Mouse (Mus musculus) left cerebral cortex, adult 2 months (tissue): ENCODE measurements around the gene Pip5k1c. TPM values are rescaled to one million over a fixed set of nuclear protein-coding genes. Genes with fewer than 3 reads are reported as not detected.

Experiments used
- DNase-seq, 2 experiments: peaks; one replicate each; pipeline ENCODE4 v3.0.0; 2021 to 2022; ENCODE audit warnings: low spot score in 2 of 2, mixed read lengths in 1 of 2; ENCODE audit errors: extremely low spot score in 1 of 2
- H3K27ac ChIP-seq: fragments of 200-600 bp; 2 replicates; pipeline ENCODE4 v1.8.1; 2022
- H3K4me3 ChIP-seq: fragments of 200-600 bp; 2 replicates; pipeline ENCODE4 v1.8.1; 2022
- CTCF ChIP-seq: fragments of 200-600 bp; IDR thresholded peaks from 2 replicates; pipeline ENCODE4 v1.8.1; 2022; ENCODE audit warnings: antibody characterized with exemption, mild to moderate bottlenecking, moderate library complexity
- intact Hi-C: fragments of 180-260 bp; cut with DNase I; formaldehyde crosslinking; loops from one replicate; pipeline ENCODE4 v1.15.1; 2025
- total RNA-seq, 2 experiments: library from RNA; stranded (reverse); gene quantifications; 2 replicates each; pipeline ENCODE4 v1.2.3; 2021

Pip5k1c gene
- total RNA-seq, 2 experiments from 2014 or later, result 431 TPM

- H3K27ac ChIP-seq, result no peak overlapping the region
- H3K4me3 ChIP-seq, result no peak overlapping the region
- no peak for TF ChIP-seq CTCF
- intact Hi-C loops, result no loop called here
- no peak for DNase-seq
Observed at GRCm38 (mm10) chr10:81261025-81261424, 31.7 kb upstream of the Pip5k1c start.

GRCm38 (mm10) chr10:81265540-81265939, 27.2 kb upstream of the Pip5k1c start:
- no peak for TF ChIP-seq CTCF
- Histone ChIP-seq H3K4me3 (peak overlapping the region; percentile 89; the same call in 1 of the 2 replicates), H3K27ac (no peak overlapping the region)
- intact Hi-C loops, result loop anchor here (5.0 kb wide), 1 partner anchor 73 kb away; no protein-coding TSS in a partner anchor
- no peak for DNase-seq

GRCm38 (mm10) chr10:81266211-81267105, 26.3 kb upstream of the Pip5k1c start, which contains the start of the genes Mrpl54 and Apba3:
Mrpl54 (minus strand) TSS chr10:81266934.
Apba3 (plus strand) TSS chr10:81266960.
- no peak for TF ChIP-seq CTCF
- peak; percentile 94 to 95 for DNase-seq
- Histone ChIP-seq H3K4me3 (peak within 1 kb of the TSS; percentile 94), H3K27ac (peak within 1 kb of the TSS; percentile 100)
- intact Hi-C loops, result loop anchor here (5.0 kb wide), 1 partner anchor 74 kb away; no protein-coding TSS in a partner anchor

DNA sequence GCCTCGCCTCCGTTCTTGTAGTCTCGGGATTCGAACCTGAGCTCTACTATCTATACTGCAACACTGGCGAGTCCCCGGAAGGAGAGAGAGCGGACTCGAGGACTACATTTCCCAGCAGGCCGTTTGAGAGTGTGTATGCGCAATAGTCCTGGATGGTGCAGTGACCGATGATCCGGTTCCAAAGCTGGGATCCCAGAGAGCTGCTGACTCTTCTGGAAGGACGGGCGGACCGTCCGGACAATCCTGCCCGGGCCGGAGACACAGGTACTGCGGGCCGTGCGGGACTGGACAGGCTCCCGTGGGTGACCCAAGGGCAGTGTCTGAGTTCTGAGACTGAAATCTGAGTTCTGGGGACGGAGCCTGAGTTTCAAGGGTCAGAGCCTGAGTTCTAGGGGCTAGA, 24.7 kb upstream of the Pip5k1c start:
- intact Hi-C loops, result loop anchor here (5.0 kb wide), 1 partner anchor 76 kb away; no protein-coding TSS in a partner anchor
- DNase-seq, result peak; percentile 72 to 80
- no peak; the same call in none of the 2 replicates for TF ChIP-seq CTCF
- peak overlapping the region; percentile 78 for H3K27ac ChIP-seq
- H3K4me3 ChIP-seq, result peak overlapping the region; percentile 94

- intact Hi-C loops, result loop anchor here (5.0 kb wide), 1 partner anchor 77 kb away; no protein-coding TSS in a partner anchor
- TF ChIP-seq CTCF, result no peak
- H3K27ac ChIP-seq, result peak overlapping the region; percentile 78
- no peak for DNase-seq
- H3K4me3 ChIP-seq, result peak overlapping the region; percentile 94
Observed at GRCm38 (mm10) chr10:81268643-81269412, 23.9 kb upstream of the Pip5k1c start.

DNA sequence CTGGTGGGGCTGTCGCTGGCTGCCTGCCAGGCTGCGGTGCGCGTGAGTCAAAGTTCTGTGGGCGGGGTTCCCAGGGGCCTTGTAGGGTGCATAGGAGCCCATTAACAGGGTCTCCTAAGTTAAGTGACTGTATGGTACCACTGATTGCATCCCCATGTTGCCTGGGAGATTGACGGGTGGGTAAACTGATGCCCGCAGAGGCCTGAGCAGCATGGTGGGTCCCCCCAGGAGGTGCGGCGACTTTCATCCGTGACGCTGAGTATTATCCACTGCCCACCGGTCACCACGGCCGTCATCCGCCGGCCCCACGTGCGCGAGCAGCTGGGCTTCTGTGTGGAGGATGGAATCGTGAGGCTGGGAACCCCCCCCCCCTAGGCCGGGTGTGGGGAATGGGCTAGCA, 20.4 kb upstream of the Pip5k1c start:
- intact Hi-C loops, result no loop called here
- H3K4me3 ChIP-seq, result no peak overlapping the region
- no peak overlapping the region for H3K27ac ChIP-seq
- DNase-seq, result no peak
- TF ChIP-seq CTCF, result no peak

DNA sequence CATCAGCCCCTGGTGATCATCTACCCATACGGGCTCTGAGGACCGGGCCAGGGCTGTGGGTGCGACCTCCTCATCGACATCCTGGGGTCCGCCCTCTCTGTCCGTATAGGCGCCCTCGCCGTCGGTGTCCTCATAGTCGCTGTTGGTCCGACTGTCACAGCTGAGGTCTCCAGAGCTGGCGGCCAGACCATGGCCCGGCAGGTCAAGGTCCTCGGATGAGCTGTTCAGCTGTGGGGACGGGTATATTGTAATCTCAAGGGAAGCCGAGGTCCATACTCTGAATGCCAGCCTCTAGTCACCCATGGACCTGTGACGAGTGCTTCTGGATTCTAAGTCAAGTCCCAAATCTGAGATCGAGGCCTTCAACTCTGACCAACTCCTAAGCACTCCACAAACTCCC, 18.9 kb upstream of the Pip5k1c start:
- TF ChIP-seq CTCF, result no peak
- Histone ChIP-seq H3K4me3 (no peak overlapping the region), H3K27ac (no peak overlapping the region)
- intact Hi-C loops, result no loop called here
- no peak for DNase-seq

- no peak; the same call in 1 of the 2 replicates for TF ChIP-seq CTCF
- Histone ChIP-seq H3K27ac (no peak overlapping the region), H3K4me3 (no peak overlapping the region)
- no peak for DNase-seq
- intact Hi-C loops, result no loop called here
Observed at GRCm38 (mm10) chr10:81277676-81278075, 15.1 kb upstream of the Pip5k1c start.

- no peak for TF ChIP-seq CTCF
- H3K4me3 ChIP-seq, result no peak overlapping the region
- intact Hi-C loops, result no loop called here
- no peak for DNase-seq
- H3K27ac ChIP-seq, result no peak overlapping the region
Observed at GRCm38 (mm10) chr10:81279496-81279895, 13.3 kb upstream of the Pip5k1c start.

DNA sequence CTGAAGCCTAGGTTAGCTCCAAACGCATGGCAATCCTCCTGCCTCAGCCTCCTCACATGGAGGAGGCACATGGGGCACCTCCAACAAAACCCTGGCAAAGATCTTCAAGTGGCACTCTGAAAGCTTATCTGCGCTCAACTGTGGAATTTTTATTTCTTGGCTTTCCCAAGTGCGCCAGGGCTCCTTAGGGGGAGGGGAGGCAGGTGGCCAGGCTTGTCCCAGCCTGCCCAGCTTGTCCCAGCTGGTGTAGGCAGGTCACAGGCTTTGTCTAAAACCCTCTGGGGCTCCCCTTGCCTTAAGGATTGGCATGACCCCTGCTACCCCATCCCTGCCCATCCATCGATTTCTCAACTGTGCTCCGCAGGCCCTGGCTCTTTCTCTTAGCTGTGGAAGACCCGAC, 8.6 kb upstream of the Pip5k1c start:
- no peak for DNase-seq
- Histone ChIP-seq H3K27ac (no peak overlapping the region), H3K4me3 (no peak overlapping the region)
- no peak for TF ChIP-seq CTCF
- intact Hi-C loops, result no loop called here

- H3K4me3 ChIP-seq, result no peak overlapping the region
- H3K27ac ChIP-seq, result no peak overlapping the region
- no peak for DNase-seq
- intact Hi-C loops, result loop anchor here (5.0 kb wide), 2 partner anchors 58 to 87 kb away; partner anchors contain the start of gene Gipc3
- TF ChIP-seq CTCF, result no peak
Observed at GRCm38 (mm10) chr10:81284719-81285118, 8.0 kb upstream of the Pip5k1c start.
